Mouse (Mus musculus): ENCODE data around the gene Klf2. TPM values are rescaled to one million over a fixed set of nuclear protein-coding genes. Genes with fewer than 3 reads are reported as not detected.

Klf2 gene
- polyA plus RNA-seq, 1 experiment from 2014 or later: 7.0 TPM

DNA sequence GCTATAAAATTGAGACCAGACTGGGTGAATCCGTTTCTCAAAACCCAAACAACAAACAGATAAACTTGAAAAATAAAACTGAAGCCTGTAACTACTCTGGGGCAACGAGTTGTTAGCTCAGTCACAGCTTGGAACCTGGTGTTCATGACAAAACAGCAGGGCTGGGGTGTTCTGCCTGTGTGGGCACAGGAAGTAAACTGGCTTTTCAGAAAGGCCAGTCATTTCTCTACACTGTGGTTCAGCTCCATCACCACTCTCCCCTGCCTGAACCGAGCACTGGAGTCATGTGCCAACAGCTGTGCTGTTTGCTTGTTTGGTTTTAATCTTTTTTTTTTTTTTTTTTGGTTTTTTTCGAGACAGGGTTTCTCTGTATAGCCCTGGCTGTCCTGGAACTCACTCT is 24.9 kb downstream of the Klf2 start:
- WGBS: 82% methylated on average over 4 of the region's 4 CpGs
- Histone ChIP-seq H3K36me3 (peaks cover 68% of the 10 kb centered on the region), H3K9ac (no peak overlapping the region), H3K27me3 (no peaks in the 10 kb centered on the region), H3K4me2 (replicated peaks) (no peak overlapping the region), H3K4me1 (no peaks in the 10 kb centered on the region), H3K4me3 (no peak overlapping the region), H3K27ac (no peak overlapping the region), H3K9me3 (no peaks in the 10 kb centered on the region)
- no peak for ATAC-seq (ENCODE audit: insufficient number of reproducible peaks, insufficient read depth, low FRiP score, low TSS enrichment)

DNA sequence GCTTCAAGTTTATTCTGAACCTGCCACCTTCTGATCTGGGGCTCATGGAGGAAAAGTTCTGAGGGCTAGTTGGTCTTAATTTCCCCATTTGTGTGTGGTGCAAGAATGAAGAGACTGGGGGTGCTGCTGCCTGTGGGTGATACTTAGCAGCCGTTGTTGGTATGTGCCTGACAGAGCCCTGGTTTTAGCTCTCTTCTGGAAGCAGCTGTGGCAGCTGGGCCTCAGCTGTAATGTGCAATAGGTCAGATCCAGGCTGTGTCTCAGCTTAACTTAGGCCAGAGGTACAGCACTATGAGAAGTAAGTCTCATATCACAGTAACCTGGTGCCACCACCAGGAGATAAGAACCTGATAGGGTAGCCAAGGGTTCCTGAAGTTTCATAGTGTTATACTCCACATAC is 28.7 kb downstream of the Klf2 start:
- Histone ChIP-seq H3K27me3 (no peaks in the 10 kb centered on the region), H3K9me3 (no peaks in the 10 kb centered on the region), H3K4me2 (replicated peaks) (no peak overlapping the region), H3K4me1 (no peaks in the 10 kb centered on the region), H3K36me3 (peaks cover 38% of the 10 kb centered on the region), H3K4me3 (no peak overlapping the region), H3K9ac (no peak overlapping the region), H3K27ac (no peak overlapping the region)
- WGBS: 84% methylated on average over 1 of the region's 1 CpGs
- no peak for ATAC-seq (ENCODE audit: insufficient number of reproducible peaks, insufficient read depth, low FRiP score, low TSS enrichment)

DNA sequence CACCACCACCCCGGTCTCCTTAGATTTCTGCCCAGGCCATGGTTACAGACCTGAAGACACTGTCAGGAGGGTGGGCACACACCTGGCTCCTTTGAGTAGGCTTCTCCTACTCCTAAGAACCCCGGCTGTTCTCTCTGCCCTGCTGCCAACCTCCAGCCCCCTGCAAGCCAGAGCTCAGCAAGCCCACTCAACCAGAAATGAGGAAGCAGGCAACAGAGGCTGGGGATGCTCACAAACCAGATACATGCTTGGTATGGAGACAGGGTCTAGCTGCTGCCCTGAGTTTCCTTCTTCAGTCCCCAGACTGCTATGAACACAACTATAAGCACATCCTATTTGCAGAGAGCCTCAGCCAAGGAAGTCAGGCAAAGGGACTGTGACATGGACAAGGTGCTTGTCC is 29.3 kb downstream of the Klf2 start:
- Histone ChIP-seq H3K9ac (no peak overlapping the region), H3K27me3 (no peaks in the 10 kb centered on the region), H3K4me3 (no peak overlapping the region), H3K4me2 (replicated peaks) (no peak overlapping the region), H3K4me1 (no peaks in the 10 kb centered on the region), H3K27ac (no peak overlapping the region), H3K36me3 (peaks cover 36% of the 10 kb centered on the region), H3K9me3 (no peaks in the 10 kb centered on the region)
- 96% methylated on average over 2 of the region's 2 CpGs for WGBS
- ATAC-seq (ENCODE audit: insufficient number of reproducible peaks, insufficient read depth, low FRiP score, low TSS enrichment): no peak

GRCm38 (mm10) chr8:72348956-72349355 is 30.1 kb downstream of the Klf2 start:
- Histone ChIP-seq H3K9ac (no peak overlapping the region), H3K4me1 (no peaks in the 10 kb centered on the region), H3K4me2 (replicated peaks) (no peak overlapping the region), H3K4me3 (no peak overlapping the region), H3K36me3 (peaks cover 36% of the 10 kb centered on the region), H3K27ac (no peak overlapping the region), H3K9me3 (no peaks in the 10 kb centered on the region), H3K27me3 (no peaks in the 10 kb centered on the region)
- 67% methylated on average over 1 of the region's 1 CpGs for WGBS
- no peak for ATAC-seq (ENCODE audit: insufficient number of reproducible peaks, insufficient read depth, low FRiP score, low TSS enrichment)

DNA sequence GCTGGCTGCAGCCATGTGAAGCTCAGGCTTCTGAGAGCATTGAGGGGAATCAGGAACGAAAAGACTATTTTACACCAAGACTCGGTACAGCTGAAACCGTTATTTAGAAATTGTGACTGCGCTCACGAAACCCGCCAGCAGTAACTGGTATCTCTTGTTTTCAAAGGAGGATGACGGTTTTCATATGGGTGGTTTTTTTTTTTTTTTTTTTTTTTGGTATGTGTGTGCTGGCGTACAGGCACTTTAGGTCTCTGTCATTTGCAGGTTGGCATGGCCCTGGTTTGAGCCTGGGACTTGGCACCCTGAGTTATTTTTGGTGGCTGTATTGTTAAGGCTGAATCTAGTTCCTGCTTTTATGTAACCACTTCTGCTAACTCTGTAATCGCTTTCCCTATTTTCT is 31.0 kb downstream of the Klf2 start:
- H3K27ac ChIP-seq: no peak overlapping the region
- H3K4me3 ChIP-seq: no peak overlapping the region
- 93% methylated on average over 9 of the region's 9 CpGs for WGBS
- H3K9me3 ChIP-seq: no peaks in the 10 kb centered on the region
- H3K36me3 ChIP-seq: peaks cover 38% of the 10 kb centered on the region
- H3K9ac ChIP-seq: no peak overlapping the region
- ATAC-seq (ENCODE audit: insufficient number of reproducible peaks, insufficient read depth, low FRiP score, low TSS enrichment): no peak
- no peaks in the 10 kb centered on the region for H3K4me1 ChIP-seq
- H3K27me3 ChIP-seq: no peaks in the 10 kb centered on the region
- no peak overlapping the region for H3K4me2 ChIP-seq (replicated peaks)

DNA sequence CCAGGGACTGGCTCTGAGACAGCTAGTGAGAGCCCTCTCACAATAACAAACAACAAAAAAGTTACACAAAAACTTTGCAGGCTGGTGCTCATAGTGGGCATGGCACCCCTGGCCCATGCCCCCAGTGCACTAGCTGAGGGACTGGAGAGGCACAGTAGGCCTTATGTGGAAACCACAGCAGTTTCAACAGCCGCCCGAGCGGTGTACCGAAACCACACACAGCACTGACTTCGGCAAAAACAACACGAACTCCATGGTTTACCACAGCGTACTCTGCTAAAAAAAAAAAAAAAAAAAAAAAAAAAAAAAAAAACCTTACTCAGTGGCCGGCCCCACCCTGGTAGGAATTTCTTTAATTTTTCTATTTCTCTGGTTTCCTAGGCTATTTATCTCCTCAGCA is 31.9 kb downstream of the Klf2 start:
- no peak for ATAC-seq (ENCODE audit: insufficient number of reproducible peaks, insufficient read depth, low FRiP score, low TSS enrichment)
- WGBS: 97% methylated on average over 8 of the region's 8 CpGs
- no peak overlapping the region for H3K4me3 ChIP-seq
- no peaks in the 10 kb centered on the region for H3K4me1 ChIP-seq
- H3K27me3 ChIP-seq: no peaks in the 10 kb centered on the region
- peaks cover 38% of the 10 kb centered on the region for H3K36me3 ChIP-seq
- H3K9me3 ChIP-seq: no peaks in the 10 kb centered on the region
- H3K9ac ChIP-seq: no peak overlapping the region
- H3K27ac ChIP-seq: no peak overlapping the region
- H3K4me2 ChIP-seq (replicated peaks): no peak overlapping the region

DNA sequence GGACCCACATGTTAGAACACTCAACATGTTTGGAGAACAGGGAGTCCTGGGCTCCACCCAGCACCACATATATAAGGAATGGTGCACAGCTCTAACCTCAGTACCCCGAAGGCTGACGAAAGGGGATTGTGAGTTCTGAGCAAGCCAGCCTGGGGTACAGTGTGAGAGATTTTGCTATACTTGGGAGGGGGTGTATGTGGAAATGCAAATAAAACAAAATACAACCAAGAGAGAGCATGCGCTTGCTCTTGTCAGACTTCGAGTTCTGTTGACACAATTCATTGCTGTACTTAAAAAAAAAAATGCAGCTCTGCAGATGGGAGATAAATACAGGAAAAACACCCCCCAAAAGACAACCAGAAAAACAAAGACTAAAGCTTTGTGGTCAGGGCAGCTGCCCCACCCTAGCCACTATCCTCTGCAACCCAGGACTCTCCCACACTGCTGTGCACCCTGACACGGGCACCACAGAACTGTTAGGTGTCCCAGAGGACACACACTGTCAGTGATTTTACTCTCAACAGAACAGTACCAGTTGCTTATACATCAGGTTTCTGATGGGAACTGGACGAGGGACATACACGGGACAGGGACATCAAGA is 32.7 kb downstream of the Klf2 start:
- no peak overlapping the region for H3K27ac ChIP-seq
- no peak for ATAC-seq (ENCODE audit: insufficient number of reproducible peaks, insufficient read depth, low FRiP score, low TSS enrichment)
- 89% methylated on average over 7 of the region's 7 CpGs for WGBS
- H3K9me3 ChIP-seq: no peaks in the 10 kb centered on the region
- H3K4me1 ChIP-seq: no peaks in the 10 kb centered on the region
- H3K4me2 ChIP-seq (replicated peaks): no peak overlapping the region
- no peak overlapping the region for H3K4me3 ChIP-seq
- peaks cover 43% of the 10 kb centered on the region for H3K36me3 ChIP-seq
- H3K27me3 ChIP-seq: no peaks in the 10 kb centered on the region
- no peak overlapping the region for H3K9ac ChIP-seq

- H3K36me3 ChIP-seq: peaks cover 49% of the 10 kb centered on the region
- H3K27ac ChIP-seq: no peak overlapping the region
- H3K4me3 ChIP-seq: no peak overlapping the region
- H3K27me3 ChIP-seq: no peaks in the 10 kb centered on the region
- H3K4me2 ChIP-seq (replicated peaks): no peak overlapping the region
- 82% methylated on average over 8 of the region's 8 CpGs for WGBS
- H3K9ac ChIP-seq: no peak overlapping the region
- H3K4me1 ChIP-seq: no peaks in the 10 kb centered on the region
- H3K9me3 ChIP-seq: no peaks in the 10 kb centered on the region
- 0 out of 2 replicates have a peak, but pooled peaks have one; percentile 18 for ATAC-seq (ENCODE audit: insufficient number of reproducible peaks, insufficient read depth, low FRiP score, low TSS enrichment)
Observed at GRCm38 (mm10) chr8:72352951-72353699, 34.3 kb downstream of the Klf2 start.

- 88% methylated on average over 7 of the region's 7 CpGs for WGBS
- H3K9me3 ChIP-seq: no peaks in the 10 kb centered on the region
- peaks cover 52% of the 10 kb centered on the region for H3K36me3 ChIP-seq
- H3K4me3 ChIP-seq: no peak overlapping the region
- H3K27me3 ChIP-seq: no peaks in the 10 kb centered on the region
- H3K9ac ChIP-seq: no peak overlapping the region
- H3K4me2 ChIP-seq (replicated peaks): no peak overlapping the region
- no peak overlapping the region for H3K27ac ChIP-seq
- no peaks in the 10 kb centered on the region for H3K4me1 ChIP-seq
- ATAC-seq (ENCODE audit: insufficient number of reproducible peaks, insufficient read depth, low FRiP score, low TSS enrichment): no peak
Observed at GRCm38 (mm10) chr8:72353700-72354045, 34.8 kb downstream of the Klf2 start.

DNA sequence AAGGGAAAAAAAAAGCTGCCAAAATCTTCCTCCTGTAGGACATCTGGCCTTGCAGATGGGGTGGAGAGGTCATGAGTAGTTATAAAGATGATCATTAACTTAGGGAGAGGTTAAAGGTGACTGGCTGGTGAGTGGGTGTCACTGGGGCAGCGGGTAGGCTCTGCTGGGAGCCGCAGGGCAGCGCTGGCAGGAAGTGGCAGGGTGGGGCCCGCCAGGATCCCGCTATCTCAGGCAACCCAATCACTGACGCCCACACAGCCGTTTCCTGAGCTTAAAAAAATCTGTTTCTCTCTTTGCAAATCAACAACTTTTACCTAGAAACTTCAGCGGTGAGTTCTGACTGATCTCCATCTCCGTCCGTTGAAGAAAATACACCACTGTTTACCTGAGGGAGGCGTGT is 35.4 kb downstream of the Klf2 start:
- no peak for ATAC-seq (ENCODE audit: insufficient number of reproducible peaks, insufficient read depth, low FRiP score, low TSS enrichment)
- Histone ChIP-seq H3K4me2 (replicated peaks) (no peak overlapping the region), H3K9ac (no peak overlapping the region), H3K9me3 (no peaks in the 10 kb centered on the region), H3K4me3 (no peak overlapping the region), H3K27ac (no peak overlapping the region), H3K27me3 (no peaks in the 10 kb centered on the region), H3K36me3 (peaks cover 54% of the 10 kb centered on the region), H3K4me1 (no peaks in the 10 kb centered on the region)
- 74% methylated on average over 11 of the region's 11 CpGs for WGBS

GRCm38 (mm10) chr8:72356593-72356992 is 37.8 kb downstream of the Klf2 start:
- no peak overlapping the region for H3K27ac ChIP-seq
- H3K4me1 ChIP-seq: no peaks in the 10 kb centered on the region
- no peak overlapping the region for H3K4me2 ChIP-seq (replicated peaks)
- WGBS: 91% methylated on average over 3 of the region's 3 CpGs
- H3K36me3 ChIP-seq: peaks cover 70% of the 10 kb centered on the region
- H3K9ac ChIP-seq: no peak overlapping the region
- no peak overlapping the region for H3K4me3 ChIP-seq
- ATAC-seq (ENCODE audit: insufficient number of reproducible peaks, insufficient read depth, low FRiP score, low TSS enrichment): no peak
- H3K27me3 ChIP-seq: no peaks in the 10 kb centered on the region
- no peaks in the 10 kb centered on the region for H3K9me3 ChIP-seq

DNA sequence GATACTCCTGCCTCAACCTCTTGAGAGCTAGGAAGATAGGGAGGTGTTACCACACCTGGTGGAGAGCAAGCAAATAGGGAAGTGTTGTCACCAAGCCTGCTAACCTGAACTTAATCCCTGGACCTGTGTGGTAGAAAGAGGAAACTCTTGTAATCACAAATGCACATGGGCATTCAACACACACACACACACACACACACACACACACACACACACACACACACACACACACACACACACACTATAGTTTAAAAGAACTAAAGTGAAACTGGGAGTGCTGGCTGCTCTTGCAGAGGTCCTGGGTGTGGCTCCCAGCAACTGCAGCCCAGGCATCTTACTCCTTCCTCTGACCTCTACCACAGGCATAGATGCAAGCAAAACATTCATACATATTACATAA is 41.3 kb downstream of the Klf2 start:
- H3K4me2 ChIP-seq (replicated peaks): no peak overlapping the region
- H3K4me3 ChIP-seq: no peak overlapping the region
- peaks cover 82% of the 10 kb centered on the region for H3K36me3 ChIP-seq
- no peaks in the 10 kb centered on the region for H3K27me3 ChIP-seq
- no peak for ATAC-seq (ENCODE audit: insufficient number of reproducible peaks, insufficient read depth, low FRiP score, low TSS enrichment)
- no peaks in the 10 kb centered on the region for H3K9me3 ChIP-seq
- H3K27ac ChIP-seq: no peak overlapping the region
- H3K9ac ChIP-seq: no peak overlapping the region
- H3K4me1 ChIP-seq: no peaks in the 10 kb centered on the region

Data from embryonic facial prominence, embryonic 12.5 days (tissue).